Mouse (Mus musculus) neural tube, embryonic 12.5 days (tissue): Measurements from ENCODE around the gene Slbp. TPM values are rescaled to one million over a fixed set of nuclear protein-coding genes. Genes with fewer than 3 reads are reported as not detected.

Source experiments
- ATAC-seq: fragments of 200-750 bp; cut with Nextera tagmentation; 2 replicates; pipeline ENCODE4 v1.8.0; 2017; ENCODE audit warnings: low read depth, mild to moderate bottlenecking, moderate TSS enrichment, moderate library complexity; ENCODE audit not compliant: low FRiP score
- H3K27ac ChIP-seq: fragments of 300-500 bp; sonication (generic); 2 replicates; pipeline ENCODE4 v1.5.1; 2016
- H3K27me3 ChIP-seq: fragments of 300-500 bp; sonication (generic); replicated peaks from 2 replicates; pipeline ENCODE4 v1.6.1; 2016; ENCODE audit warnings: mild to moderate bottlenecking
- H3K36me3 ChIP-seq: fragments of 300-500 bp; sonication (generic); 2 replicates; pipeline ENCODE4 v1.6.1; 2016; ENCODE audit warnings: mild to moderate bottlenecking
- H3K4me1 ChIP-seq: fragments of 300-500 bp; sonication (generic); 2 replicates; pipeline ENCODE4 v1.6.1; 2016
- H3K4me2 ChIP-seq: fragments of 300-500 bp; sonication (generic); replicated peaks from 2 replicates; pipeline ENCODE4 v1.6.1; 2016; ENCODE audit warnings: mild to moderate bottlenecking
- H3K4me3 ChIP-seq: fragments of 300-500 bp; sonication (generic); 2 replicates; pipeline ENCODE4 v1.5.1; 2016
- H3K9ac ChIP-seq: fragments of 300-500 bp; sonication (generic); 2 replicates; pipeline ENCODE4 v1.6.1; 2016; ENCODE audit warnings: mild to moderate bottlenecking
- H3K9me3 ChIP-seq: fragments of 300-500 bp; sonication (generic); 2 replicates; pipeline ENCODE4 v1.6.1; 2016; ENCODE audit warnings: mild to moderate bottlenecking
- WGBS: fragments of 180-500 bp; shearing (Covaris S2); methylation state at CpG from one replicate; pipeline ENCODE4 v1.1.7; 2016; 5-methylcytosine and 5-hydroxymethylcytosine counted together
- polyA plus RNA-seq: library from polyadenylated mRNA; unstranded; fragments of >200 nt; fragmentation: Nextera tagmentation; extraction: Ambion mirVana; gene quantifications from 2 replicates; pipeline ENCODE4 v1.2.1, GENCODE M21; 2016

Slbp gene
- polyA plus RNA-seq, 1 experiment from 2014 or later = 184 TPM

- no peak for ATAC-seq
- no peaks in the 10 kb centered on the region for H3K9me3 ChIP-seq
- no peaks in the 10 kb centered on the region for H3K27me3 ChIP-seq
- H3K4me2 ChIP-seq = no peak overlapping the region
- no peaks in the 10 kb centered on the region for H3K4me1 ChIP-seq
- no peak overlapping the region for H3K27ac ChIP-seq
- no peak overlapping the region for H3K4me3 ChIP-seq
- 50% methylated on average over 3 of the region's 3 CpGs for WGBS
- peaks cover 54% of the 10 kb centered on the region for H3K36me3 ChIP-seq
- no peak overlapping the region for H3K9ac ChIP-seq
These were observed 11.7 kb downstream of the Slbp start for GRCm38 (mm10) chr5:33640652-33641051.

GRCm38 (mm10) chr5:33638826-33639225, 13.5 kb downstream of the Slbp start:
- ATAC-seq = no peak
- H3K27ac ChIP-seq = no peak overlapping the region
- no peak overlapping the region for H3K4me3 ChIP-seq
- 66% methylated on average over 4 of the region's 4 CpGs for WGBS
- no peak overlapping the region for H3K4me2 ChIP-seq
- peaks cover 41% of the 10 kb centered on the region for H3K36me3 ChIP-seq
- H3K9ac ChIP-seq = no peak overlapping the region
- no peaks in the 10 kb centered on the region for H3K4me1 ChIP-seq
- H3K9me3 ChIP-seq = no peaks in the 10 kb centered on the region
- no peaks in the 10 kb centered on the region for H3K27me3 ChIP-seq

- no peaks in the 10 kb centered on the region for H3K27me3 ChIP-seq
- no peak overlapping the region for H3K4me2 ChIP-seq
- H3K27ac ChIP-seq = no peak overlapping the region
- H3K9me3 ChIP-seq = no peaks in the 10 kb centered on the region
- H3K4me3 ChIP-seq = no peak overlapping the region
- no peak for ATAC-seq
- 87% methylated on average over 3 of the region's 3 CpGs for WGBS
- peaks cover 30% of the 10 kb centered on the region for H3K36me3 ChIP-seq
- no peaks in the 10 kb centered on the region for H3K4me1 ChIP-seq
- H3K9ac ChIP-seq = no peak overlapping the region
These were observed 14.6 kb downstream of the Slbp start for GRCm38 (mm10) chr5:33637606-33638350.

- H3K4me1 ChIP-seq = peaks cover 3% of the 10 kb centered on the region
- H3K9me3 ChIP-seq = no peaks in the 10 kb centered on the region
- H3K9ac ChIP-seq = no peak overlapping the region
- H3K36me3 ChIP-seq = peaks cover 14% of the 10 kb centered on the region
- H3K4me2 ChIP-seq = no peak overlapping the region
- no peaks in the 10 kb centered on the region for H3K27me3 ChIP-seq
- ATAC-seq = no peak
- 91% methylated on average over 3 of the region's 3 CpGs for WGBS
- no peak overlapping the region for H3K4me3 ChIP-seq
- no peak overlapping the region for H3K27ac ChIP-seq
These were observed 17.0 kb downstream of the Slbp start for GRCm38 (mm10) chr5:33635361-33635760.

DNA sequence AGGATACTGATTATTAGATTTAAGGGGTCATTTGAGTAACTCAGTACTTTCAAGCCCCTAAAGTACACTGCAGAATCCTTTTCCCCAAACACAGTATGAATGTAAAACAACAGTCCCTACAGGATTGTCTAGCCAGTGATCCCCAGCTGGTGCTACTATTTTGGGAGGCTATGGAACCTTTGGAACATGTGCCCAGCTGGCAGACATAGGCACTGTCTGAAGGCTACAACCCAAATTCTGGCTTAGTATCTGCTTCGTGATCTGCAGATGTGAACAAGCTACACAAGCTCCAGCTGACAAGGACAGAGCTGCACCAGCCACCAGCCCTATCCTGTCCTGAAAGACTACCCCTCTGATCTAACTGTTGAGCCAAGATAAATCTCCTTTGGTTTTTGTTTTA, 19.8 kb downstream of the Slbp start:
- Histone ChIP-seq H3K36me3 (no peaks in the 10 kb centered on the region; the same call in 1 of the 2 replicates), H3K4me1 (peaks cover 19% of the 10 kb centered on the region), H3K9ac (no peak overlapping the region), H3K4me3 (no peak overlapping the region), H3K9me3 (no peaks in the 10 kb centered on the region), H3K27ac (no peak overlapping the region), H3K4me2 (no peak overlapping the region), H3K27me3 (no peaks in the 10 kb centered on the region)
- no peak for ATAC-seq
- WGBS = 97% methylated on average over 1 of the region's 1 CpGs

- Histone ChIP-seq H3K4me1 (peaks cover 19% of the 10 kb centered on the region), H3K36me3 (no peaks in the 10 kb centered on the region), H3K9me3 (no peaks in the 10 kb centered on the region), H3K9ac (0 out of 2 replicates have a peak overlapping the region, but pooled peaks have one; percentile 26), H3K27me3 (no peaks in the 10 kb centered on the region), H3K4me2 (peak overlapping the region; percentile 81), H3K4me3 (peak overlapping the region; percentile 74; the same call in 1 of the 2 replicates), H3K27ac (no peak overlapping the region)
- WGBS = 75% methylated on average over 4 of the region's 4 CpGs
- ATAC-seq = no peak
These were observed 21.8 kb downstream of the Slbp start for GRCm38 (mm10) chr5:33630615-33631014.

DNA sequence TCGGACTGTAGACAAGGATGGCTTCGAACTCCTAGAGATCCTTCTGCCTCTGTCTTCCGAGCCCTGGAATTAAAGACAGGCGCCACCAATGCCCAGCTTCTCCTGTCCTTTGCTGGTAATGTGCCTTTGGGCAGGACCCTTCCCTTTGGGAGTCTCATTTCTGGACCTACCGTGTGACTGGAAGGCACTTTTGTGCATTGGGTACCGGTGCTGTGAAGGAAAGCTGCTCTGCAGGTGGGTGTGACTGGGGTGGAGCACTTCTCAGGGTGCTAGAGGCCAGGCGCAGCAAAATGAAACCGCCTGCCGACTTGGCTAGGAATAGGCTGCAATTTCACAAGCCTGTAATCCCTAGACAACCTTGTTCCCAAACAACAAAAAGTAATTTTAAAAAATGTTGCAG, 22.3 kb downstream of the Slbp start:
- 5% methylated on average over 9 of the region's 9 CpGs for WGBS

DNA sequence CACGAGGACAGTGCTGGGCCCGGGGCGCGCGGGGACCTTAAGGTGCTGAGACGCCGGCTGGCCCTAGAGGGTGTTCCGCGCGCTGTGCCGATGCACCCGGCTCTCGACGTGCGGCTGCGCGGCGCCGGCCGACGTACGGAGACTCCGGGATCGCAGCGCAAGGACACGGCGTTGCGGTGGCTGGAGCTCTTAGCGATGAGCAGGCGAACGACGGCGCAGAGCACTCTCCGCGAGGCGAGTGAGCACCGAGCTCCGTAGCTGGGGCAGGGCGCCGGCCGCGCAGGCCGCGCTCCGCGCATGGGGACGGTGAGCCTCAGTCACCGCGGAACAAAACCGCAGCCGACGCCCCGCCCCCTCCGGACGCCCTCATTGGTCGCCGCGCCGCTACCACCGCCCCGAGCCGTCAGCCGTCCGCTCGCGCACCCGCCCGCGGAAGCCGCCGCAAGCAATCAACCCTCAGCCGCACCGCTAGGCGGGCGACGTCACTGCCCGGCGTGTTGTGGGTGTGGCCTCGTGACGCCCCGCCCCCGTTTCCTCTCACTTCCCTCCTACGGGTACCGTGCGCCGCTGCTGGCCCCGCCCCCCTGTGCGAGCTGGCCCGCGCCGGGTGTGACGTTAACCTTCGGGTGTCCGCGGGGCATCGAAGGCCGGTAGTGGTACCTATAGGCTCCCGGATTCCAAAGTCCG, 22.9 kb downstream of the Slbp start, which contains the start of the genes Fam53a and Gm9903:
Gene Fam53a (minus strand): TSS at position 335 of the 687 bp plus-strand sequence.
Gene Gm9903 (plus strand): TSS at position 625 of the 687 bp plus-strand sequence.
- under 1% methylated on average over 99 of the region's 99 CpGs for WGBS

More for the DNA sequence above, 22.3 kb downstream of the Slbp start:
- Histone ChIP-seq H3K27ac (no peak overlapping the region), H3K27me3 (no peaks in the 10 kb centered on the region), H3K9me3 (no peaks in the 10 kb centered on the region), H3K4me2 (peak overlapping the region; percentile 81), H3K36me3 (no peaks in the 10 kb centered on the region), H3K9ac (peak overlapping the region; percentile 57), H3K4me1 (peaks cover 19% of the 10 kb centered on the region), H3K4me3 (peak overlapping the region; percentile 74)
- peak; percentile 29 for ATAC-seq

GRCm38 (mm10) chr5:33628820-33629300, 23.5 kb downstream of the Slbp start:
- peak overlapping the region; percentile 81 for H3K4me2 ChIP-seq
- H3K27me3 ChIP-seq = no peaks in the 10 kb centered on the region
- peaks cover 19% of the 10 kb centered on the region for H3K4me1 ChIP-seq
- no peaks in the 10 kb centered on the region for H3K9me3 ChIP-seq
- WGBS = 0% methylated on average over 24 of the region's 24 CpGs
- H3K27ac ChIP-seq = peak overlapping the region; percentile 82
- H3K9ac ChIP-seq = peak overlapping the region; percentile 61
- no peak for ATAC-seq
- H3K36me3 ChIP-seq = no peaks in the 10 kb centered on the region
- peak overlapping the region; percentile 74 for H3K4me3 ChIP-seq

More for the DNA sequence above, 22.9 kb downstream of the Slbp start, which contains the start of the genes Fam53a and Gm9903:
- peak; percentile 96 for ATAC-seq
- Histone ChIP-seq H3K27ac (peak within 1 kb of the TSS; percentile 82), H3K9ac (peak within 1 kb of the TSS; percentile 61), H3K9me3 (no peaks in the 10 kb centered on the region), H3K4me2 (peak within 1 kb of the TSS; percentile 81), H3K27me3 (no peaks in the 10 kb centered on the region), H3K4me1 (peaks cover 19% of the 10 kb centered on the region), H3K4me3 (peak within 1 kb of the TSS; percentile 74), H3K36me3 (no peaks in the 10 kb centered on the region)

DNA sequence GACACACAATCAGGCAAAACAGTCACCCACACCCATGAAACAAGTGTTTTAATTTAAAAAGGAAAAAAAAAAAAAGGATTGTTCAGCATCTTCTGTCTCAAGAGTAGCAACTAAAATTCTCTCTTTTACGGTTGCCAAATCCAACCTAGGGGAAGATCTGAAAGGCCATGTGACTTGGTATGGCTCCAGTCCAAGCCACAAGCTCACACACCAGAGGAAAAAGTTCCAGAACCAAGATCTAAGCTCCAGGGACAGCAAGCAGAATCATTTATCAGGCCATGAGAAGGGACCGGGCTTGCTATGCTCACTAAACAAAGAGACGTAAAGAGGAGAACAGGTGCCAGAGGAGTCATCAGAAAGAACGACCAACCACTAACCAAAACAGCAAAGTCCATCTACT, 24.4 kb downstream of the Slbp start:
- 40% methylated on average over 4 of the region's 4 CpGs for WGBS
- Histone ChIP-seq H3K9me3 (no peaks in the 10 kb centered on the region), H3K36me3 (no peaks in the 10 kb centered on the region), H3K9ac (no peak overlapping the region), H3K4me2 (peak overlapping the region; percentile 81), H3K27me3 (no peaks in the 10 kb centered on the region), H3K27ac (no peak overlapping the region), H3K4me3 (peak overlapping the region; percentile 15; the same call in 1 of the 2 replicates), H3K4me1 (peaks cover 19% of the 10 kb centered on the region)
- no peak for ATAC-seq

DNA sequence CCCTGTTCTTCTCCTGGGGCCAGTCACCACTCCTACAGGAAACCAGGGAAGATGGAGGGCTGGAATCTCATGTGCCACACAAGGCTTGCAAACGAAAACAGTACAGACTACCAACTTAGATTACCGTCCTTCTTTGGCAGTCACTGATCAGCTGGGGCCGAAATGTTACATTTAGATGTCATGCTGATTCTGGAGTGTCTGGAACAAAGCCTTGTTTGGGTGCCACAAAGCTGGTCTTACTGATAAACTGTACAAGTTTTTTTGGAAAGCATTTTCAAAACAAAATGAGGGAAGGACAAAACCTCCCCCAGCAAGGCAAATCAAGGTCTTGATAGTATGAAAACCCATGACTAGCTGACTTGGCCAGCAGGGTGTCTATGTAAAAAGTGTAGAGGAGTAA, 28.6 kb downstream of the Slbp start:
- no peak overlapping the region for H3K4me2 ChIP-seq
- no peak overlapping the region for H3K27ac ChIP-seq
- no peaks in the 10 kb centered on the region for H3K9me3 ChIP-seq
- no peak for ATAC-seq
- no peaks in the 10 kb centered on the region; the same call in 1 of the 2 replicates for H3K36me3 ChIP-seq
- 84% methylated on average over 3 of the region's 3 CpGs for WGBS
- H3K9ac ChIP-seq = no peak overlapping the region
- H3K4me1 ChIP-seq = peaks cover 9% of the 10 kb centered on the region; the same call in 1 of the 2 replicates
- H3K27me3 ChIP-seq = no peaks in the 10 kb centered on the region
- H3K4me3 ChIP-seq = no peak overlapping the region

GRCm38 (mm10) chr5:33622671-33623070, 29.7 kb downstream of the Slbp start:
- ATAC-seq = no peak
- Histone ChIP-seq H3K27ac (no peak overlapping the region), H3K4me3 (no peak overlapping the region), H3K36me3 (no peaks in the 10 kb centered on the region; the same call in 1 of the 2 replicates), H3K27me3 (no peaks in the 10 kb centered on the region), H3K9me3 (no peaks in the 10 kb centered on the region), H3K4me1 (peaks cover under 1% of the 10 kb centered on the region; the same call in 1 of the 2 replicates), H3K4me2 (no peak overlapping the region), H3K9ac (no peak overlapping the region)
- WGBS = 90% methylated on average over 2 of the region's 2 CpGs
